Comparison of ENCODE assay signal across 8 mouse cellular contexts in the genomic region with DNA sequence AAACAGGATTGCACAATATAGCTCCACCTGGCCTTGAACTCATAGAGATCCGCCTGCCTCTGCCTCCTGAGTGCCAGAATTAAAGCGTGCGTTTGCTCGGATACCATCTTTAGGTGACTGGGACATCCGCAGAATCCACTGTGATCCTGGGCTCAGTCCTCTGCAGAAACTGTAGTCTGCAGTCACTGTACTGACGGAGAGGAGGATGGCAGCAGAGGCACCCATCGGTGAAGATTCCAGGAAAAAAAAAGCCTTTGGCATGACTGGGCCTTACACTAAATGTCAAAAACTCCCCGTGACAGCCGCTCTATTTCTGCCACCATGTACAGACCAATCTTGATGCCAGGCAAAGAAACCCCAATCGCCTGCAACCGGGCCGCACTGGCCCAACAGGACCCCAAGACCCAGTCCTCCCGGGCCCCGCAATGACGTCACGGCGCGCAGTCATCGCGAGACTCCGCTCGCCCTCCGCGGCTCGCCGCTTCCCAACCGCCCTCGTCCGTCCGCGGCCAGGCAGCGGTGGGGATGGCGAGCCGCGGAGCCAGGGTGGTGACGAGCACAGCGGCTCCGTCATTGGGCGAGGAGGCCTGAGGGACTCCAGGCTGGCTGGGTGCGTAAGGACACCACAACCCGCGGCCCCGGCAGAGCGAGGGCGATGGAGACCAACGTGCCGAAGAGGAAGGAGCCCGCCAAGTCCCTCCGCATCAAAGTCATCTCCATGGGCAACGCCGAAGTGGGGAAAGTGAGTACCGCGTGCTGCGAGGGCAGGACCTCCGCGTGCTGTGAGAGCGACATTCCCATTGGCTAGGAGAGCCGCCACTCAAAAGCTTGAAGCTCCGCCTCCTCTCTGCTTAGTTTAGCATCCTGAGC. TPM values are rescaled to one million over a fixed set of nuclear protein-coding genes. Genes with fewer than 3 reads are reported as not detected.
A peak's percentile ranks its signal among the peaks of the same experiment; 100 is the strongest.
DNase-seq lines count a peak whose midpoint lies in the region; ATAC-seq lines count a peak whose summit lies in the region.

TSS of gene Dnajc27 (plus strand) at position 452 of the 870 bp plus-strand sequence.

- no peaks in the 10 kb centered on the region for H3K9me3 ChIP-seq in lung, embryonic 16.5 days (ENCODE audit: control insufficient read depth, low read length)

- no peaks in the 10 kb centered on the region; the same call in 1 of the 2 replicates for H3K27me3 ChIP-seq in lung, embryonic 16.5 days (ENCODE audit: control insufficient read depth, insufficient read depth, low read depth, low read length)

- peak within 1 kb of the TSS; percentile 90 for H3K27ac ChIP-seq in lung, embryonic 16.5 days (ENCODE audit: low read length)

- H3K4me2 ChIP-seq in lung, embryonic 16.5 days (ENCODE audit: low read depth, low read length): peak within 1 kb of the TSS; percentile 88

- WGBS in lung, embryonic 16.5 days: 5% methylated on average over 59 of the region's 59 CpGs

- 0 out of 2 replicates have a peak, but pooled peaks cover 3% of the 10 kb centered on the region for H3K36me3 ChIP-seq in lung, embryonic 16.5 days (ENCODE audit: control insufficient read depth, insufficient read depth, low read length)

- H3K9ac ChIP-seq in lung, embryonic 16.5 days (ENCODE audit: low read length): peak within 1 kb of the TSS; percentile 75

- ATAC-seq in hematopoietic stem cell, adult 5-6 weeks (replicated peaks in 1 of 2; ENCODE audit: insufficient read depth in 1 of 2, low FRiP score in 2 of 2, low TSS enrichment in 1 of 2, low read depth in 1 of 2, poor library complexity in 2 of 2, severe bottlenecking in 2 of 2): peak; percentile 95 to 97
- ATAC-seq in lung, embryonic 16.5 days (ENCODE audit: low read depth): peak; percentile 97

- no peaks in the 10 kb centered on the region; the same call in none of the 2 replicates for H3K4me1 ChIP-seq in lung, embryonic 16.5 days (replicated peaks; ENCODE audit: control insufficient read depth, insufficient read depth, low read length)

- peak within 1 kb of the TSS; percentile 62 for H3K4me3 ChIP-seq in lung, embryonic 16.5 days (ENCODE audit: low read length)

- DNase-seq in MEL-GATA-1-ER (ENCODE audit: extremely low read depth, low read depth): peak; percentile 93
- DNase-seq in cerebellum, adult 8-10 months: peak; percentile 97
- peak; percentile 96 for DNase-seq in forelimb bud, embryonic 11.5 days (ENCODE audit: low read depth, low spot score)
- DNase-seq in layer of hippocampus, adult 9-10 months (ENCODE audit: low spot score): peak; percentile 96
- DNase-seq in ovary, postnatal 10 days (ENCODE audit: low spot score): peak; percentile 92
- peak; percentile 93 to 95 for DNase-seq in thymus, postnatal 10 days (ENCODE audit: low spot score in 2 of 2)

RNA-seq across cellular contexts. Expression of gene Dnajc27, which starts in this region (rescaled TPM):
- 9.8 and 11.6 TPM in 2 replicates for total RNA-seq in hematopoietic stem cell, adult 5-6 weeks (2017)
- 5.3 and 6.1 TPM in 2 replicates for polyA plus RNA-seq in lung, embryonic 16.5 days (2015; fragmentation: Nextera tagmentation; extraction: Ambion mirVana)

Comparison
In these comparisons a context has a peak if more than half of its experiments do, and no peak if none do; other contexts are left out.
1. Peak in every context shown above with its lines: DNase-seq, ATAC-seq, H3K4me3 ChIP-seq and H3K27ac ChIP-seq.